Mouse (Mus musculus): ENCODE measurements around the gene Lat2. TPM values are rescaled to one million over a fixed set of nuclear protein-coding genes. Genes with fewer than 3 reads are reported as not detected.

The Lat2 gene
- polyA plus RNA-seq, 1 experiment from 2014 or later = 2.6 TPM

DNA sequence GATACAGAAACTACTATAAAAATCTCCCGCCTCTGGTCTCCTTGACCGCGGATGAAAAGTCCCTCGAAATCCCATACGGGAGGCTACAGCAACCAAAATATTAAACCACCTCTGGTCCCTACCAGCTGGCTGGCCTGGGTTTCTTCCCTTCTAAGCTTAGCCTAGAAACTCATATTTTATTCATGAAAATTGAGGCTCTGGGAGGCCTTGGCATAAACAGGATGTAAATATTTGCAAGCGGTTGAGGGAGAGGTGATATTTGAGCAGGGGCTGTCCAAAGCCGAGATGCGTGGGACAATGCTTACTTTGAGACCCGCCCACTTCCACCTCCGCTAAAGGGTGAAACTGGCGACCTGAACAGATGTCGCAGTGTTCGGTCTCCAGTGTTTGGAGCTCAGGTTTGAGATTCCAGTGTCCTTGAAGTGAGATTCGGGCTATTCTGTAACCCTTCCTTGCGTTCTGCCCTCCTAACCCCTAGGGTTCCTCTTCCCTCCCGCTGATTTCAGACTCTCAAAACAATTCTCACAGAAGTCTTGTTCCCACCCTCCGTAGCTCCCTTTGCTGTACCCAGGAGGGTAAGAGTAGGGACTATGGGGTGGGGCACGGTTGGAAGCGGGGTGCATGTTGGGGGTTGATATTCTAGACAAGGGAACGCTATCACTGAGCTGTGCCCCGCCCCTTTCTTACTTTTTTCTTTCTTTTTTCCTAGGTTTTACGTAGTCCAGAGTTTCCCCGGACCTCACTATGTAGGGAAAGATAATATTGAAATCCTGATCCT is 42.9 kb downstream of the Lat2 start:
- peaks cover 42% of the 10 kb centered on the region for H3K4me1 ChIP-seq (replicated peaks)
- peak; percentile 67 for ATAC-seq (ENCODE audit: insufficient read depth)
- H3K27ac ChIP-seq (replicated peaks) = peak overlapping the region; percentile 64
- no peaks in the 10 kb centered on the region for H3K9me3 ChIP-seq (replicated peaks)
- H3K4me3 ChIP-seq (replicated peaks) = peak overlapping the region; percentile 54
- H3K27me3 ChIP-seq = no peaks in the 10 kb centered on the region
- no peaks in the 10 kb centered on the region for H3K36me3 ChIP-seq (replicated peaks)
- H3K9ac ChIP-seq = peak overlapping the region; percentile 39; the same call in 1 of the 2 replicates
- H3K4me2 ChIP-seq = peak overlapping the region; percentile 80
- WGBS (ENCODE audit: insufficient replicate concordance) = under 1% methylated on average over 23 of the region's 23 CpGs

DNA sequence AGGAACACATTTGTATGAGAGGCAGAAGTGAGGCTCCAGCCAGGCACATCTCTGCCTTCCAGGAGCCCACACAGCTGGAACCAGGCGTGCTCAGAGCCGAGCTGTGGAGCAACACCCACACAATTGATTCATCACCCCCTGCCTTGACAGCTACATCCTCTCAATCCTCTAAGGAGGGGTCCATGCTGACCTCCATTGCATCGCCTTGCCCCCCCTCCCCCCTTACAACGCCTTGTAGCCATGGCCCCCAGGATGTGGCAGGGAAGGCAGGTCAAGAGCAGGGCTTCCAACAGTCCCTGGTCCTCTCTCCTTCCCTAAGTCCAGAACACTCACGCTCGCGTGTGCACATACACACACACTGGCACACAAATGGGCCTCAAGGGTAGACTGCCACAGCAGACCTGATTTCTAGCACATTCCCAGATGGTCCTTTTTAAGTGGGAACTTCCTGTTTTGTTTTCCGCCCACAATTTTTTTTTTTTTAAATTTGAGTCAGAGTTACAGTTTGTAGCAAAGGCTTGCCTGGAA is 45.8 kb downstream of the Lat2 start:
- H3K9me3 ChIP-seq (replicated peaks) = no peaks in the 10 kb centered on the region
- no peaks in the 10 kb centered on the region for H3K27me3 ChIP-seq
- no peak overlapping the region for H3K9ac ChIP-seq
- no peak overlapping the region for H3K4me3 ChIP-seq (replicated peaks)
- no peaks in the 10 kb centered on the region for H3K36me3 ChIP-seq (replicated peaks)
- no peak for ATAC-seq (ENCODE audit: insufficient read depth)
- 48% methylated on average over 8 of the region's 8 CpGs for WGBS (ENCODE audit: insufficient replicate concordance)
- H3K4me1 ChIP-seq (replicated peaks) = peaks cover 26% of the 10 kb centered on the region
- H3K27ac ChIP-seq (replicated peaks) = no peak overlapping the region
- no peak overlapping the region for H3K4me2 ChIP-seq

DNA sequence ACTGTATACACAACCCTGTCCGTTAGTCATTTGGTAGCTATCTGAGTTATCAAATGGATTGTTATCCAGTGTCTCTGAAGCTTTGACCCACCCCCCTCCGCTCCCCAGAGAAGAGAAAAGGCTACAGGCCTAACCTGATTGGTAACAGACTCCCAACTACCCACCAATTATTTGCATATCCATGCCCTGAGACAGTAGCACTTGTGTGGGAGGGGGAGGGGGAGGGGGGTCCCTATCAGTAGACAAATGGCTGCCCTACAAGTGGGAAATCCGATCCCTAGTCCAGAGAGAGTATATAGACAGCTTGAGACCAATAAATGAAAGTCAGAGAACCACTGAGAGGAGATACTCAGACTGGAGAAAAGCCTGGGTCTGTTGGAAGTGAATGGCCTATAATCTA is 46.8 kb downstream of the Lat2 start:
- Histone ChIP-seq H3K36me3 (replicated peaks) (no peaks in the 10 kb centered on the region), H3K9ac (no peak overlapping the region), H3K4me3 (replicated peaks) (no peak overlapping the region), H3K4me1 (replicated peaks) (peaks cover 22% of the 10 kb centered on the region), H3K27ac (replicated peaks) (no peak overlapping the region), H3K9me3 (replicated peaks) (no peaks in the 10 kb centered on the region), H3K4me2 (no peak overlapping the region), H3K27me3 (no peaks in the 10 kb centered on the region)
- WGBS (ENCODE audit: insufficient replicate concordance) = 62% methylated on average over 3 of the region's 3 CpGs
- ATAC-seq (ENCODE audit: insufficient read depth) = no peak

DNA sequence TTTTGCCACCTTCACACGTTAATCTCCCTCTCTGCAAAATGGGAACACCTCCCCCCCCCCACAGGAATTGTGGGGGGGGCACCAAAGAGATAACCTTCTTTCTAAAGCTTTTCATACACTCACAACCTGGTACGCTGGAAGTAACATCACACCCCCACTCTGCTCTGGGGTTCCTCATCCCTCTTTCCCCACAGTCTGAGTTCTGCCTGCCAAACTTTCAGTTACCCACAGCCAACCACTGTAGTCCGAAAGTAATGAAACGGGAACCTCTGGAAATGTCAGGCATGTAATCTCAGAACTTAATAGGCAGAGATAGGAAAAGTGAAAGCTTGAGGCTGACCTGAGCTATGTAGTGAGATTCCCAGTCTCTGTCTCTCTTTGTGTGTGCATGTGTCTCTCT is 47.4 kb downstream of the Lat2 start:
- no peak for ATAC-seq (ENCODE audit: insufficient read depth)
- Histone ChIP-seq H3K4me1 (replicated peaks) (peaks cover 16% of the 10 kb centered on the region), H3K4me2 (no peak overlapping the region), H3K9ac (no peak overlapping the region), H3K27ac (replicated peaks) (no peak overlapping the region), H3K4me3 (replicated peaks) (no peak overlapping the region), H3K36me3 (replicated peaks) (no peaks in the 10 kb centered on the region), H3K27me3 (no peaks in the 10 kb centered on the region), H3K9me3 (replicated peaks) (no peaks in the 10 kb centered on the region)
- 69% methylated on average over 4 of the region's 4 CpGs for WGBS (ENCODE audit: insufficient replicate concordance)

DNA sequence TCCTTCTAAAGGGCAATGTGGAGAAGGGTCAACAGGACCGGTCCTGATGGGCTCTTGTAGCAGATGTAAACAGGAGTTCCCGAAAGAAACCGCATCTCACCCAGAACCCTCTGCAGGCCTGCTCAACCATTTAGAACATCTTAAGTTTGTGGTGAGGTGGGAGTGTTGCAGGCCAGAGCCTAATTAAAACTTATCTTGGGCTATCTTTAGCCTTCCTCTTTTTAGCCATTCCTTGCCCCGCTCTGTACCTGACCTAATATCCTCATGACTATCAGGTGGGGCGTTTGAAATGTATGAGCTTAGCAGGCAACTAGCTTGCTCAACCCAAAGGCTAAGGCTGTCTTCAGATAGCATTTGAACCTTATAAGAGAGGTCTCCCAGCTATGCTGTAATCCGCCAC is 49.1 kb downstream of the Lat2 start:
- no peaks in the 10 kb centered on the region for H3K9me3 ChIP-seq (replicated peaks)
- no peak for ATAC-seq (ENCODE audit: insufficient read depth)
- H3K9ac ChIP-seq = no peak overlapping the region
- no peaks in the 10 kb centered on the region for H3K36me3 ChIP-seq (replicated peaks)
- H3K27ac ChIP-seq (replicated peaks) = no peak overlapping the region
- no peak overlapping the region for H3K4me2 ChIP-seq
- WGBS (ENCODE audit: insufficient replicate concordance) = 61% methylated on average over 6 of the region's 6 CpGs
- no peaks in the 10 kb centered on the region for H3K27me3 ChIP-seq
- H3K4me3 ChIP-seq (replicated peaks) = no peak overlapping the region
- 0 out of 2 replicates have a peak, but pooled peaks cover 3% of the 10 kb centered on the region for H3K4me1 ChIP-seq (replicated peaks)

DNA sequence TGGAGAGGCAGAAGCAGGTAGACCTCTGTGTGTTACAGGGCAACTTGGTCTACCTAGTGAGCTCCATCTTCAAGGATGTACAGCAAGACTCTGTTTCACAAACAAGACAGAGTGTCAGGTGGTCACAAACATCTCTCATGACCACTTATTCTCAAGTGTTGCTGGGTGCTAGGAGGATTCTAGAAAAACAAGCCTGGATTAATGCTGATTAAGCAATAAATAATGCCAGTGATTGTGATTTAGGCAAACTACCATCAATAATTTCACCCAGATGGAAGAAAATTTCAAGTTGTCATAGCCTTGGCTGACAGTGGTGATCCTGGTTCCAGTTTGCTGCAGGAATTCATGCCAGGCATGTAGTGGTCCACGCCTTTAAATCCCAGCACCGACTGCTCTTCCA is 50.6 kb downstream of the Lat2 start:
- Histone ChIP-seq H3K27ac (replicated peaks) (no peak overlapping the region), H3K9me3 (replicated peaks) (no peaks in the 10 kb centered on the region), H3K4me2 (no peak overlapping the region), H3K4me1 (replicated peaks) (0 out of 2 replicates have a peak, but pooled peaks cover 3% of the 10 kb centered on the region), H3K27me3 (no peaks in the 10 kb centered on the region), H3K36me3 (replicated peaks) (no peaks in the 10 kb centered on the region), H3K9ac (no peak overlapping the region), H3K4me3 (replicated peaks) (no peak overlapping the region)
- 82% methylated on average over 2 of the region's 2 CpGs for WGBS (ENCODE audit: insufficient replicate concordance)
- ATAC-seq (ENCODE audit: insufficient read depth) = no peak

DNA sequence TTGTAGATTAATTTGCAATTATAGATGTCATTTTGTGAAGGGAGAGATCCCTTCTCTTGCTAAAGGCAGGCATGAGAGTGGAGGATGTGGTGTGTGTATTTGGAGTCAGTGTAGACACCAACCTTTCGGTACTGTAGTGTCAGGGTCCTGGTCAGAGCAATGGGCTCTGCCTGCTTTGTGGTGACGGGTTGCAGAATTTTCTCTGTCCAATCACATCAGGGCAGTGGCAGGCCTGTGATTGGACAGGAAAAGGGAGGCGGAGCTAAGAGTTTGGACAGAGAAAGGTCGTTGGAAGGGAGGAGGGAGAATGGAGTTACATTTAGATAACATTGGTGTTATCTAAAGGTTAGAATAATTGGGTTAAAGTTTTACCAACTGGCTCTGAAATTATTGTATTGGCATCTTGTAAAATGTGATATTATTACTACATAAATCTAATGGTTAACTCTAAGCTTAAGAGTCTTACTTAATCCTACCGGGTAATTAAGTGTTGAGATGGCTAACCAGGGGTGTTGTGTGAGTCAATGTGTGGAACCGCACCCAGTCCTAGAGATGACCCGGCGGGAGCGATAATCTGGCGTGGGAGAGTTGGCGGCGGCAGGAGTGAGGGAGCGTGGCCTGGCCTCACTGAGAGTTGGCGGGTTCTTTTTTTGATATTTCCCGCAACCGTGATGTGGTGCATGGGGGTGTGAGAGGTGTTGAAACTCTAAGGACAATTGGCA is 54.2 kb downstream of the Lat2 start:
- no peaks in the 10 kb centered on the region for H3K36me3 ChIP-seq (replicated peaks)
- no peak for ATAC-seq (ENCODE audit: insufficient read depth)

DNA sequence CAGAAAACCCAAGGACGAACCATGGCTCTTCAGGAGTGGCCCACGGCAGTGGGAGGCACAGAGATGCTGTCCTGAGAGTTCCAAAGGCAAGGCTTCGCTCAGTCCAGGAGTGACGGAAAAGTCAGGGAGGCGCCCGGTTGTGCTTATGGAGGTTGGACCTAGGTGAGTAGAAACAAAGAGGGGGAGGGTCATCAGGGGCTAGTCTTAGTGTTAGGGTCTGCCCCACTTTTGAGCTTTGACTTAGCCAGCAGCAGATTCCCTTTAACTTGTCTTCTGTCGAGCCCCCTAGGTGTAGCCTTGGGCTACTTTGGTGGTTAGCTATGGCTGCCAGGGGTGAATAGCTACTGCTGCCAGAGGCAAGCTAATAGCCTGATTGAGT is 54.8 kb downstream of the Lat2 start, which contains the start of gene Syna:
TSS of gene Syna (minus strand) at position 101 of the 379 bp plus-strand sequence.
- no peak for ATAC-seq (ENCODE audit: insufficient read depth)
- H3K4me2 ChIP-seq = no peak within 1 kb of the TSS
- no peak within 1 kb of the TSS for H3K9ac ChIP-seq
- H3K27ac ChIP-seq (replicated peaks) = no peak within 1 kb of the TSS
- 74% methylated on average over 7 of the region's 7 CpGs for WGBS (ENCODE audit: insufficient replicate concordance)
- H3K36me3 ChIP-seq (replicated peaks) = no peaks in the 10 kb centered on the region
- H3K4me3 ChIP-seq (replicated peaks) = no peak within 1 kb of the TSS
- H3K4me1 ChIP-seq (replicated peaks) = peaks cover 6% of the 10 kb centered on the region; the same call in 1 of the 2 replicates
- no peaks in the 10 kb centered on the region for H3K9me3 ChIP-seq (replicated peaks)
- no peaks in the 10 kb centered on the region for H3K27me3 ChIP-seq

More for the DNA sequence above, 54.2 kb downstream of the Lat2 start:
- 72% methylated on average over 16 of the region's 16 CpGs for WGBS (ENCODE audit: insufficient replicate concordance)
- no peaks in the 10 kb centered on the region for H3K9me3 ChIP-seq (replicated peaks)
- no peak overlapping the region for H3K4me2 ChIP-seq
- no peak overlapping the region for H3K9ac ChIP-seq
- H3K27ac ChIP-seq (replicated peaks) = no peak overlapping the region
- 0 out of 2 replicates have a peak, but pooled peaks cover under 1% of the 10 kb centered on the region for H3K4me1 ChIP-seq (replicated peaks)
- H3K27me3 ChIP-seq = no peaks in the 10 kb centered on the region
- no peak overlapping the region for H3K4me3 ChIP-seq (replicated peaks)

DNA sequence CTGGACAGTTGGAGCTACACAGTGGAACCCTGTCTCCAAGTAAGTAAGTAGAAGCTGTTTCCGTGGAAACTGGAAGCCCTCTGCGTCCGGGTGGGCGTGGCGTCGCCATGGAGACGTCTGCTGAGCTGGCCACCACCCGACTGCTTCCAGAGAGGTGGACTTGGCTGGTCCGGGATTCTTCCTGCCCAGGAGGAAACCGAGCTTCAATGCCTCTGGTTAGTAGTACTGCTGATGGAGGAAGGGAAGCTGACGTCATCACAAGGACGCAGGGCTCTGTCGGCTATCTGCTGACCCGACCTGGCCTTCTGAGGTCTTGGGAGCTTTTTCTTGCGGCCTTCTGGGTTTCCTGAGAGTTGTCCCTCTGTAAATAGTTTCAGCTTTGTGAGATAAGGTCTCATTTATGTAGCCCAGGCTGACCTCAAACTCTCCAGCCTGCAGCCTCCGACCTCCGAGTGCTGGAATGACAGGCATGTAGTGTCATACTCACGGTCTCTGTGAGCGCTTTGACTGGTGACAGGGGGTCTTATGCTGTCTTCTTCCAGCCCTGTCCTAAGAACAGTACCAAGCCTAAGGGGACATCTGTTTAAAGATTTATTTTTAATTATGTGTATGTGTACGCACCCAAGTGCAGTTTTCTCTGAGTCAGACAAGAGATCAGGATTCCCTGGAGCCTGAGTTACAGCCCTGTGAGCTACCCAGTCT is 59.2 kb downstream of the Lat2 start:
- H3K4me3 ChIP-seq (replicated peaks) = no peak overlapping the region
- no peaks in the 10 kb centered on the region for H3K36me3 ChIP-seq (replicated peaks)
- H3K27me3 ChIP-seq = peaks cover 31% of the 10 kb centered on the region
- WGBS (ENCODE audit: insufficient replicate concordance) = 14% methylated on average over 20 of the region's 20 CpGs
- H3K9me3 ChIP-seq (replicated peaks) = no peaks in the 10 kb centered on the region
- no peak for ATAC-seq (ENCODE audit: insufficient read depth)
- H3K27ac ChIP-seq (replicated peaks) = no peak overlapping the region
- no peak overlapping the region for H3K9ac ChIP-seq
- H3K4me2 ChIP-seq = 0 out of 2 replicates have a peak overlapping the region, but pooled peaks have one; percentile 3
- H3K4me1 ChIP-seq (replicated peaks) = peaks cover 30% of the 10 kb centered on the region

DNA sequence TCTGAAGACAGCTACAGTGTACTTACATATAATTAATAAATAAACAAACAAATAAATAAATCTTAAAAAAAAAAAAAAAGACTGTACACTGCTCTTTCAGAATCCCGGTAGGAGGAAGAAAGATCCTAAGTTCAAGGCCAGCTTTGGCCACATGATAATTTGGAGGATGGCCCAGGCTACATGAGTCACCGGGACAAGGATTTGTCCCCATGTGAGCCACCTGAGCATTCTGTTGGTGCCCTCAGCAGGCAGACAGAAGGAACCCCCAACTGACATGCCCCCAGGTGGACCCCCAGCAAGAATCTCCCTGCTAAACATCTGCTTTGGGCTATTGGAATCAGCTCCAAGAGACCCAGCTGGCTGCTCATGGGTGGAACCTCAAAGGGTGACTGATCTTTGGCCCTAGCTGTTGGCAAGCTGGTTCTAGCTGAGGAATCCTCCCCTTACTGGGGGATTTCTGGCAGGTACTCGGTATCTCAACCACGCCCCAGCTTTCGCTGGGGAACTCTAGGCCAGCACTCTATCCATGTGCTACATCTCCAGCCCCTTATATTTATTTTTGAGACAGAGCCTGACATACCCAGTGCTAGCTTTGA is 60.8 kb downstream of the Lat2 start:
- 62% methylated on average over 5 of the region's 5 CpGs for WGBS (ENCODE audit: insufficient replicate concordance)

More for the DNA sequence above, 60.8 kb downstream of the Lat2 start:
- Histone ChIP-seq H3K4me2 (no peak overlapping the region), H3K36me3 (replicated peaks) (no peaks in the 10 kb centered on the region), H3K27ac (replicated peaks) (no peak overlapping the region), H3K9me3 (replicated peaks) (no peaks in the 10 kb centered on the region), H3K4me1 (replicated peaks) (peaks cover 35% of the 10 kb centered on the region), H3K27me3 (peaks cover 35% of the 10 kb centered on the region), H3K9ac (no peak overlapping the region), H3K4me3 (replicated peaks) (no peak overlapping the region)
- no peak for ATAC-seq (ENCODE audit: insufficient read depth)

Measured in liver, embryonic 15.5 days (tissue).